ENCODE assay signal across 7 mouse cellular contexts in the genomic region with DNA sequence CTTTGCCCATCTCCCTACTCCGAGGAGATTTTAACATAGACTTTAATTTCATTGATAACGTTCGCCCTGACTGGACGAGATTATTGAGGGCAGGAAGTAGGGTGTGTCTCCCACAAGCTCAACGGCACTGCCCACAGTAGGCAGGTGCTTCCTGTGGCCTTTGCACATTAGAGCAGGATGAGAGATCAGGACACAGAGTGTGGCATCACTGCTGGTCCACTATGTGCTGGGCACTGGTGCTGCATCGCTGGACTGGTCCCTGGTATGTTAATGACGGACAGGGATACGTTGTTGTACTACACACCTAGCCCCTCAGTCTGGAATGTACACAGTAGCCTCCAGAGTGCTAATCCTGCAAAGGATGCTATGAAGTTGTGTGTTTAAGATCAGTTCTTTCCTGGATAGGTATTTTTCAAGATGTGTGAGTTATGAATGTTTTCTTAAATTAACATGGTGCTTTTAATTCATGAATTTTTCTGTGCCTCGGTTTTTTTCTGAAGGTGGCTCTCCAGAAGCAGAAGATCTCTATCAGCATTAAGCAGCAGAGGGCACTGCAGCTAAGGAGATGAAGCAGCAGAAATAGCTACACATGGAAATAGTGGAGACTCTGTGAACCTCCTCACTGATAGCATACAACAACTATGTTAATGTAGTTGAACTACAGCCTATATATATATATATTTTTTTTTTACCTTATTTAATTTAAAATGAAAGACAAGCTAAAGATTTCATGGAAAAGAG.
DNase-seq lines count a peak whose midpoint lies in the region; ATAC-seq and TF ChIP-seq lines count a peak whose summit lies in the region.

No protein-coding gene starts in this region.

- H3K36me3 ChIP-seq in embryonic facial prominence, embryonic 10.5 days (replicated peaks), result no peaks in the 10 kb centered on the region
- H3K36me3 ChIP-seq in heart, postnatal 0 days (replicated peaks; ENCODE audit: control insufficient read depth, insufficient read depth, low read length), result no peaks in the 10 kb centered on the region

- H3K4me3 ChIP-seq in embryonic facial prominence, embryonic 10.5 days, result no peak overlapping the region
- no peak overlapping the region for H3K4me3 ChIP-seq in heart, postnatal 0 days (ENCODE audit: low read depth, low read length)

- DNase-seq in MN1 (ENCODE audit: low spot score), result peak; percentile 54
- peak; percentile 39 to 74 for DNase-seq in adrenal gland, postnatal 36 days
- peak; percentile 37 for DNase-seq in embryonic facial prominence, embryonic 10.5 days (ENCODE audit: low spot score)
- peak; percentile 64 for DNase-seq in heart, postnatal 0 days (ENCODE audit: low spot score)
- peak; percentile 77 for DNase-seq in layer of hippocampus, adult 9-10 months (ENCODE audit: low spot score)
- peak; percentile 67 for DNase-seq in lung, postnatal 25 days (ENCODE audit: low spot score)
- DNase-seq in right cerebral cortex, adult 18-20 months, result peak; percentile 65

- no peaks in the 10 kb centered on the region for H3K4me1 ChIP-seq in embryonic facial prominence, embryonic 10.5 days
- H3K4me1 ChIP-seq in heart, postnatal 0 days (ENCODE audit: control insufficient read depth, insufficient read depth), result no peaks in the 10 kb centered on the region

- TF ChIP-seq CTCF in heart, postnatal 0 days (IDR thresholded peaks at IDR 0.05; ENCODE audit: low read depth), result peak; percentile 73

- no peak overlapping the region for H3K4me2 ChIP-seq in heart, postnatal 0 days (ENCODE audit: low read depth, low read length)

- H3K27me3 ChIP-seq in embryonic facial prominence, embryonic 10.5 days (replicated peaks; ENCODE audit: low read depth, poor library complexity, severe bottlenecking), result no peaks in the 10 kb centered on the region
- no peaks in the 10 kb centered on the region for H3K27me3 ChIP-seq in heart, postnatal 0 days (ENCODE audit: control insufficient read depth, insufficient read depth, low read length)

- TF ChIP-seq EP300 in heart, postnatal 0 days (IDR thresholded peaks at IDR 0.05; ENCODE audit: low read depth), result no peak

- H3K27ac ChIP-seq in embryonic facial prominence, embryonic 10.5 days (replicated peaks), result no peak overlapping the region
- H3K27ac ChIP-seq in heart, postnatal 0 days (ENCODE audit: low read depth), result no peak overlapping the region

- 69% methylated on average over 9 of the region's 9 CpGs for WGBS in embryonic facial prominence, embryonic 10.5 days
- 48% methylated on average over 9 of the region's 9 CpGs for WGBS in heart, postnatal 0 days

- H3K9ac ChIP-seq in heart, postnatal 0 days (replicated peaks; ENCODE audit: low read depth, low read length), result no peak overlapping the region

- peak; percentile 57; the same call in 1 of the 2 replicates for ATAC-seq in heart, postnatal 0 days (ENCODE audit: insufficient read depth, low read depth)

- no peaks in the 10 kb centered on the region for H3K9me3 ChIP-seq in embryonic facial prominence, embryonic 10.5 days
- H3K9me3 ChIP-seq in heart, postnatal 0 days (replicated peaks; ENCODE audit: control insufficient read depth, low read length), result no peaks in the 10 kb centered on the region
